Mouse (Mus musculus) kidney, embryonic 15.5 days (tissue): ENCODE results near the gene Rbm43. TPM values are rescaled to one million over a fixed set of nuclear protein-coding genes. Genes with fewer than 3 reads are reported as not detected.

ENCODE experiments used
- ATAC-seq: fragments of 200-750 bp; cut with Nextera tagmentation; replicated peaks from 2 replicates; pipeline ENCODE4 v1.8.0; 2017; ENCODE audit warnings: moderate TSS enrichment; ENCODE audit not compliant: low FRiP score
- H3K27ac ChIP-seq: fragments of 300-500 bp; sonication (generic); 2 replicates; pipeline ENCODE4 v1.5.1; 2015; ENCODE audit warnings: mild to moderate bottlenecking, inconsistent platforms
- H3K27me3 ChIP-seq: fragments of 300-500 bp; sonication (generic); 2 replicates; pipeline ENCODE4 v1.6.1; 2015; ENCODE audit warnings: inconsistent platforms
- H3K36me3 ChIP-seq: fragments of 300-500 bp; sonication (generic); 2 replicates; pipeline ENCODE4 v1.6.1; 2015; ENCODE audit warnings: inconsistent platforms
- H3K4me1 ChIP-seq: fragments of 300-500 bp; sonication (generic); 2 replicates; pipeline ENCODE4 v1.6.1; 2015; ENCODE audit warnings: inconsistent platforms
- H3K4me2 ChIP-seq: fragments of 300-500 bp; sonication (generic); 2 replicates; pipeline ENCODE4 v1.6.1; 2015; ENCODE audit warnings: moderate library complexity, mild to moderate bottlenecking, inconsistent platforms
- H3K4me3 ChIP-seq: fragments of 300-500 bp; sonication (generic); replicated peaks from 2 replicates; pipeline ENCODE4 v1.5.1; 2015; ENCODE audit warnings: mild to moderate bottlenecking, inconsistent platforms
- H3K9ac ChIP-seq: fragments of 300-500 bp; sonication (generic); 2 replicates; pipeline ENCODE4 v1.6.1; 2015; ENCODE audit warnings: mild to moderate bottlenecking, inconsistent platforms
- H3K9me3 ChIP-seq: fragments of 300-500 bp; sonication (generic); replicated peaks from 2 replicates; pipeline ENCODE4 v1.6.1; 2016; ENCODE audit warnings: inconsistent platforms
- WGBS: fragments of 180-500 bp; shearing (Covaris S2); methylation state at CpG from one replicate; pipeline ENCODE4 v1.1.7; 2015; ENCODE audit warnings: mixed read lengths; 5-methylcytosine and 5-hydroxymethylcytosine counted together
- polyA plus RNA-seq: library from polyadenylated mRNA; unstranded; fragments of >200 nt; fragmentation: Nextera tagmentation; extraction: Ambion mirVana; gene quantifications from 2 replicates; pipeline ENCODE4 v1.2.1, GENCODE M21; 2015

The Rbm43 gene
- 12.9 and 13.2 TPM in 2 replicates for polyA plus RNA-seq

GRCm38 (mm10) chr2:51934574-51935334 lies at the start of gene Rbm43:
Gene Rbm43 (minus strand): TSS chr2:51935163.
- H3K27me3 ChIP-seq, result no peaks in the 10 kb centered on the region
- WGBS, result under 1% methylated on average over 48 of the region's 48 CpGs
- H3K4me2 ChIP-seq, result peak within 1 kb of the TSS; percentile 91
- no peaks in the 10 kb centered on the region for H3K9me3 ChIP-seq
- H3K4me3 ChIP-seq, result peak within 1 kb of the TSS; percentile 73
- peaks cover 17% of the 10 kb centered on the region for H3K4me1 ChIP-seq
- peaks cover 5% of the 10 kb centered on the region for H3K36me3 ChIP-seq
- peak within 1 kb of the TSS; percentile 56 for H3K9ac ChIP-seq
- peak; percentile 80 for ATAC-seq
- H3K27ac ChIP-seq, result peak within 1 kb of the TSS; percentile 64

DNA sequence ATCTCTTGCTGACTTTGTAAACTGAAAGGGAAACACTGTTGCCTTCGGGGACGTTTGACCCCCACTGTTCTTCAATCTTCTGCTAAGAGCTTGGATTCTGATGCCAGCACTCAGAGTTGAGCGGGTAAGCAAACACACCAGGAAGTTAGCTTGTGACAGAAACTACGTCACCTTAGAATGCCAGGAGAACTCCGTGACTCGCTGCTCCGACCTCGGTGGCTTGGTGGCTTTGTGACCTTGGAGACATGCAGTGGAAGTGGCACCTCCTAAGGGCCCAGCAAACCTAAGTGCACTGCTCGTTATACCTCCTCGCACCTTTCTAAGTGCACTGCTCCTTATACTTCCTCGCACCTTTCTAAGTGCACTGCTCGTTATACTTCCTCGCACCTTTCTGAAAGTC lies 47.3 kb upstream of the Rbm43 start:
- H3K27me3 ChIP-seq, result no peaks in the 10 kb centered on the region
- peak overlapping the region; percentile 38 for H3K4me2 ChIP-seq
- 47% methylated on average over 13 of the region's 13 CpGs for WGBS
- H3K4me1 ChIP-seq, result peaks cover 11% of the 10 kb centered on the region
- no peaks in the 10 kb centered on the region for H3K36me3 ChIP-seq
- peak overlapping the region; percentile 64 for H3K27ac ChIP-seq
- no peak overlapping the region for H3K4me3 ChIP-seq
- 0 out of 2 replicates have a peak, but pooled peaks cover 3% of the 10 kb centered on the region for H3K9me3 ChIP-seq
- H3K9ac ChIP-seq, result no peak overlapping the region
- ATAC-seq, result no peak; the same call in 1 of the 2 replicates

DNA sequence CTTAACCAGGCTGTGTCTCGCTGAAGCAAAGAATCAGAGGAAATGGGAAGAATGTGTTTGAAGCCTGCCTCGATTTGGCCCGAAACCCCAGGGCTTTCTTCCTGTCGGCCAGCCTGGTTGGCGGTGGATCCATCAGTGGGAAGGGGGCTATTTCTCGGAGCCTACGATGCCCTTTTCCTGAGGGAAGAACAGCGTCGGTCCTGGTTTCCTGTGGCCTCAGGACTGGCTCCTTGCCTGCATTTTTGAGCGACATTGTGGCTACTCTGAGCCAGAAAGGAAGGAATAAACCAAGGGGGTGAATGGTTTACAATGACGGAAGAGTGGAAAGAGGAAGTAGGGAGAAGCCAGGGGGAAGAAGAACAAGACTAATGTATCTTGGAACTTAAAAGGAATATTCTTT lies 46.7 kb upstream of the Rbm43 start:
- H3K27me3 ChIP-seq, result no peaks in the 10 kb centered on the region
- H3K4me2 ChIP-seq, result peak overlapping the region; percentile 38
- H3K27ac ChIP-seq, result peak overlapping the region; percentile 64
- peaks cover 11% of the 10 kb centered on the region for H3K4me1 ChIP-seq
- ATAC-seq, result 0 out of 2 replicates have a peak, but pooled peaks have one; percentile 43
- H3K4me3 ChIP-seq, result no peak overlapping the region
- no peak overlapping the region for H3K9ac ChIP-seq
- H3K36me3 ChIP-seq, result no peaks in the 10 kb centered on the region
- 44% methylated on average over 11 of the region's 11 CpGs for WGBS
- H3K9me3 ChIP-seq, result 0 out of 2 replicates have a peak, but pooled peaks cover 3% of the 10 kb centered on the region

GRCm38 (mm10) chr2:51973410-51973968 lies 38.5 kb upstream of the Rbm43 start, which contains the start of gene Nmi:
Gene Nmi (minus strand): TSS chr2:51973494.
- no peaks in the 10 kb centered on the region for H3K36me3 ChIP-seq
- no peaks in the 10 kb centered on the region for H3K27me3 ChIP-seq
- peak within 1 kb of the TSS; percentile 67 for H3K9ac ChIP-seq
- 0 out of 2 replicates have a peak, but pooled peaks cover 3% of the 10 kb centered on the region for H3K9me3 ChIP-seq
- 76% methylated on average over 9 of the region's 9 CpGs for WGBS
- H3K4me1 ChIP-seq, result peaks cover 9% of the 10 kb centered on the region
- peak within 1 kb of the TSS; percentile 90 for H3K27ac ChIP-seq
- H3K4me2 ChIP-seq, result peak within 1 kb of the TSS; percentile 70
- ATAC-seq, result peak; percentile 63; the same call in 1 of the 2 replicates
- H3K4me3 ChIP-seq, result peak within 1 kb of the TSS; percentile 75

- Histone ChIP-seq H3K36me3 (no peaks in the 10 kb centered on the region), H3K4me2 (peak overlapping the region; percentile 70), H3K4me3 (peak overlapping the region; percentile 75), H3K4me1 (peaks cover 9% of the 10 kb centered on the region), H3K27ac (peak overlapping the region; percentile 90), H3K27me3 (no peaks in the 10 kb centered on the region), H3K9ac (peak overlapping the region; percentile 67), H3K9me3 (0 out of 2 replicates have a peak, but pooled peaks cover under 1% of the 10 kb centered on the region)
- ATAC-seq, result peak; percentile 91
- 1% methylated on average over 40 of the region's 40 CpGs for WGBS
These were observed 37.9 kb upstream of the Rbm43 start for GRCm38 (mm10) chr2:51972641-51973409.

DNA sequence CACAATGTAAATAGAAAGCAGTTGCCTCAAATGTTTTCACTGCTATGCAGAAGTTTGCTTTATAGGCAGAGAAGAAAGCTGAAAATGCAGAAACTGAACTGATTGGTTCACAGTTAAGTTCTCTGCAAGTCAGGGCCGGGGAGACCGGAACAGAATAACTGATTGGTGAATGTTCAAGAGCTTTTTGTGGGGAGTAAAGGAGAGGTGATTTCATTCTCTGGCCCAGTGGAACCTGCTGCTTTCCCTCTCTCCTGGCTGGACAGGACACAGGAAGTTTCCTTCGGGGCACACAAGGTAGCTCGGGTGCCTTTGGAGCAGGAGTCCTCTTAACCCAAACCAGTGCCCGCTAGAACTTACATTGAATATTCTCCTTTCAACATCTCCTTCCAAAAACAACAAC lies 37.2 kb upstream of the Rbm43 start:
- Histone ChIP-seq H3K4me2 (peak overlapping the region; percentile 70), H3K9me3 (no peaks in the 10 kb centered on the region), H3K9ac (no peak overlapping the region), H3K4me1 (peaks cover 9% of the 10 kb centered on the region), H3K4me3 (peak overlapping the region; percentile 75), H3K27ac (peak overlapping the region; percentile 90), H3K27me3 (no peaks in the 10 kb centered on the region), H3K36me3 (no peaks in the 10 kb centered on the region)
- WGBS, result 57% methylated on average over 5 of the region's 5 CpGs
- ATAC-seq, result peak; percentile 62

- Histone ChIP-seq H3K27ac (no peak overlapping the region), H3K9me3 (no peaks in the 10 kb centered on the region), H3K4me3 (no peak overlapping the region), H3K9ac (no peak overlapping the region), H3K4me1 (peaks cover 9% of the 10 kb centered on the region), H3K4me2 (no peak overlapping the region), H3K36me3 (no peaks in the 10 kb centered on the region), H3K27me3 (no peaks in the 10 kb centered on the region)
- ATAC-seq, result no peak
- 93% methylated on average over 4 of the region's 4 CpGs for WGBS
These were observed 35.9 kb upstream of the Rbm43 start for GRCm38 (mm10) chr2:51970897-51971296.

GRCm38 (mm10) chr2:51967288-51967687 lies 32.3 kb upstream of the Rbm43 start:
- no peak overlapping the region for H3K9ac ChIP-seq
- no peaks in the 10 kb centered on the region for H3K9me3 ChIP-seq
- H3K27me3 ChIP-seq, result no peaks in the 10 kb centered on the region
- no peak overlapping the region for H3K4me2 ChIP-seq
- H3K4me3 ChIP-seq, result no peak overlapping the region
- WGBS, result 81% methylated on average over 3 of the region's 3 CpGs
- peaks cover 4% of the 10 kb centered on the region; the same call in 1 of the 2 replicates for H3K4me1 ChIP-seq
- no peaks in the 10 kb centered on the region for H3K36me3 ChIP-seq
- no peak for ATAC-seq
- no peak overlapping the region for H3K27ac ChIP-seq

DNA sequence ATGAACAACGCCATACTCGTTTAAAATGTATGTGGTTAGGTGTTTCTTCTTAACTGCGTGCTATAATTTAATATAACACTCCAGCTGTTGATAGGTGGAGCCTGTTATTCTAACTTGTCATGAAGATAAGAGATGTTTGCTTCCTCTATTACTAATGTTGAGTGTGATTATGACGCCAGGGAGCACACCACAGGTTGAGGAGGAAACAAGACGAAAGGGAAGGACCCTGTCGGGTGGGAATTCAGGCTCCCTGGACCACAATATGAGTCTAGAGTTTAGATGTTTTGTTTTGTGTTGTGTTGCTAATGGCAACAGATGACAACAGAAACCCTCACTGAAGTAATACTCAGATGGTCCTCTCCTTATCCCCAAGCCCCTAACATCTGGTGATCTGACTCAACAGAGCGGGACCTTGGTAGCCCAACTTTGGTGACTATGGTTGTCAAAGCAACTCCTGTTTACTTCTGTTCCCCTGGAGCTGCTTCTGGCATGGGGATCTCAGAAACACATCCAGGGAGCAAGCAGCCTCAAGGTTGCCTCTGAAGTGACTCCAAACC lies 18.8 kb upstream of the Rbm43 start:
- Histone ChIP-seq H3K4me1 (no peaks in the 10 kb centered on the region), H3K4me2 (no peak overlapping the region), H3K27me3 (no peaks in the 10 kb centered on the region), H3K9ac (no peak overlapping the region), H3K4me3 (no peak overlapping the region), H3K9me3 (no peaks in the 10 kb centered on the region), H3K36me3 (no peaks in the 10 kb centered on the region), H3K27ac (no peak overlapping the region)
- no peak for ATAC-seq
- 80% methylated on average over 7 of the region's 7 CpGs for WGBS

DNA sequence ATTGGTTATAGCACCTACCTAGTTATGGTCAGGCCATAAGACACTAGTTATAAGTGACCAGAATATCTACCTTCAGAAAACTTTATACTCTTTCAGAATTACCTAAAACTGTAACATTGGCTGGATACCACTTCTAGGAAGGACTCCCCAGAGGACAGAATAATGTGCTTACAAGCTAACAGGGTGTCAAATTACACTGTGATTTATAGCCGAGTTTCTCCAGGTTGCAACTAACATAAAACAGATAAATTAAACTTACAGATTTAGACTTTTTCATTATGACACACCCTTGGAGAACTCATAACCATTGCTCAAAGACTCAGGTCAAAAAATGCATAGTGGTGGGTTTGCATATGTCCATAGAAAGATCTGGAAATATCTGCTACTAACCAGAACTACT lies 15.9 kb upstream of the Rbm43 start:
- Histone ChIP-seq H3K27ac (no peak overlapping the region), H3K9ac (no peak overlapping the region), H3K4me1 (no peaks in the 10 kb centered on the region), H3K9me3 (no peaks in the 10 kb centered on the region), H3K36me3 (no peaks in the 10 kb centered on the region), H3K27me3 (no peaks in the 10 kb centered on the region), H3K4me2 (no peak overlapping the region), H3K4me3 (no peak overlapping the region)
- no peak for ATAC-seq
- 38% methylated on average over 1 of the region's 1 CpGs for WGBS

GRCm38 (mm10) chr2:51948105-51948830 lies 13.3 kb upstream of the Rbm43 start:
- no peaks in the 10 kb centered on the region for H3K9me3 ChIP-seq

More at GRCm38 (mm10) chr2:51948105-51948830, 13.3 kb upstream of the Rbm43 start:
- 86% methylated on average over 6 of the region's 6 CpGs for WGBS
- ATAC-seq, result no peak
- Histone ChIP-seq H3K27ac (no peak overlapping the region), H3K9ac (no peak overlapping the region), H3K4me3 (no peak overlapping the region), H3K4me2 (no peak overlapping the region), H3K36me3 (no peaks in the 10 kb centered on the region), H3K27me3 (no peaks in the 10 kb centered on the region), H3K4me1 (no peaks in the 10 kb centered on the region)
